19 mouse cellular contexts compared by ENCODE assay signal in the genomic region with DNA sequence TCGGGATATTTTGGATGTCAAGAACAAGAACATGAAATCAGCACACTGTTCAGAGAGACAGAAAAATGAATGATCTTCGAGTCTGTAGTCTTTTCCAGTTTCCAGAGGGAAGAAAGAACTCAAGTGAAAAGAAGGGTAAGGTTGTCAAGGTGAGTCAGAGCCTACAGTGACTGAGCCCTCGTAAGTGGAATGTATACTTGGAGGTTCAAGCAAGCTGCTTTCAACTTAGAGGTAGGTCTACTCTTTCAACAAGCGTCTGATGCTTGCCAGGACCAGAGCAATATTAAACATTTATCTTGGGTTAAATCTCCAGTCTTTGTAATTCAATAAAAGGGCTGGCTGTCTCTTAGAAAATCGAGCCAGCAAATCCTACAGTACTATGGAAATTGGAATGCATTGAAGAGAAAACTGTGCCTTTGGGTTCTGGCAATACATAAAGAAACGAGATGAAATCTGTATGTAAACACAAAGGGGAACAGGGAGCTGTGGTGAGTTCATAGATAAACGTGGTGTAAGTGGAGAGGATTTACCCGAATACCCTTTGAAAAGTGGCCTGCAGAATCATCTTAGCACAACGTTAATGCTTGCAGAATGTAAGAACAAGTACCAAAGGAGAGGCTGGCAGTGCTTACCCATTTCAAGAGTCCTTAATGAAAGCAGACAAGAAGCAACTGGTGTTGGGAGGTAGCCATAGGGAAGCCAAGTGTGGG.
DNase-seq lines count a peak whose midpoint lies in the region; ATAC-seq and TF ChIP-seq lines count a peak whose summit lies in the region.
"Had no signal": no experiment of that assay in that cellular context is flagged by ENCODE, and none has a peak within 500 bp of the region (broad histone marks: within the 10 kb centered on the region; RNA-seq: fewer than 3 reads in every experiment).

No protein-coding gene starts in this region.

- no peaks in the 10 kb centered on the region for H3K36me3 ChIP-seq in heart, embryonic 12.5 days
- H3K36me3 ChIP-seq in midbrain, embryonic 14.5 days (ENCODE audit: control insufficient read depth, insufficient read depth, low read length): no peaks in the 10 kb centered on the region
- H3K36me3 ChIP-seq in midbrain, embryonic 10.5 days: no peaks in the 10 kb centered on the region
- H3K36me3 ChIP-seq: forebrain, embryonic 15.5 days; hindbrain, embryonic 12.5 days; liver, embryonic 15.5 days had no signal

- 47% methylated on average over 9 of the region's 9 CpGs for WGBS in heart, embryonic 12.5 days
- WGBS in midbrain, embryonic 14.5 days: 58% methylated on average over 9 of the region's 9 CpGs
- WGBS in midbrain, embryonic 10.5 days: 69% methylated on average over 9 of the region's 9 CpGs

- peak overlapping the region; percentile 28; the same call in 1 of the 2 replicates for H3K27ac ChIP-seq in heart, embryonic 12.5 days (ENCODE audit: poor library complexity, severe bottlenecking)
- H3K27ac ChIP-seq in midbrain, embryonic 14.5 days (replicated peaks; ENCODE audit: low read depth, low read length): no peak overlapping the region
- no peak overlapping the region for H3K27ac ChIP-seq in midbrain, embryonic 10.5 days (replicated peaks)
- H3K27ac ChIP-seq in left cerebral cortex, adult 2 months: no peak overlapping the region
- H3K27ac ChIP-seq: forebrain, embryonic 15.5 days; gastrocnemius, adult 2 months; hindbrain, embryonic 12.5 days; liver, embryonic 15.5 days had no signal

- intact Hi-C loops in left cerebral cortex, adult 2 months (cut with DNase I): no loop called here

- no peak for TF ChIP-seq CTCF in left cerebral cortex, adult 2 months (IDR thresholded peaks at IDR 0.05)

- no peaks in the 10 kb centered on the region for H3K9me3 ChIP-seq in heart, embryonic 12.5 days (replicated peaks)
- no peaks in the 10 kb centered on the region for H3K9me3 ChIP-seq in midbrain, embryonic 14.5 days (ENCODE audit: control insufficient read depth, low read length)
- no peaks in the 10 kb centered on the region for H3K9me3 ChIP-seq in midbrain, embryonic 10.5 days (replicated peaks)
- H3K9me3 ChIP-seq: forebrain, embryonic 15.5 days; hindbrain, embryonic 12.5 days; liver, embryonic 15.5 days had no signal

- H3K4me3 ChIP-seq in heart, embryonic 12.5 days: no peak overlapping the region
- H3K4me3 ChIP-seq in midbrain, embryonic 14.5 days (replicated peaks; ENCODE audit: low read depth, low read length): no peak overlapping the region
- no peak overlapping the region for H3K4me3 ChIP-seq in midbrain, embryonic 10.5 days
- no peak overlapping the region for H3K4me3 ChIP-seq in left cerebral cortex, adult 2 months
- H3K4me3 ChIP-seq: forebrain, embryonic 15.5 days; gastrocnemius, adult 2 months; hindbrain, embryonic 12.5 days; liver, embryonic 15.5 days had no signal

- ATAC-seq in heart, embryonic 12.5 days (ENCODE audit: insufficient number of reproducible peaks, low FRiP score): no peak
- ATAC-seq in midbrain, embryonic 14.5 days (ENCODE audit: low FRiP score, low TSS enrichment): no peak
- ATAC-seq: forebrain, embryonic 15.5 days; Patski had no signal

- no peak for DNase-seq in heart, adult 9 months (ENCODE audit: low spot score in 2 of 2)
- peak; percentile 4 for DNase-seq in midbrain, embryonic 14.5 days
- DNase-seq in midbrain, embryonic 10.5 days (ENCODE audit: low spot score): no peak
- DNase-seq in lung, postnatal 10 days: peak; percentile 16
- no peak for DNase-seq in layer of hippocampus, adult 11-12 months (ENCODE audit: low spot score)
- DNase-seq in neural tube, embryonic 10.5 days (ENCODE audit: extremely low spot score, low spot score): no peak
- no peak for DNase-seq in left cerebral cortex, adult 2 months (ENCODE audit: extremely low spot score in 1 of 2, low spot score in 2 of 2)
- DNase-seq: cerebellum, adult 11-12 months; cerebellum, postnatal 36 days; gastrocnemius, adult 2 months; kidney, adult 11 months; kidney, postnatal 14 days; left cerebral cortex, postnatal 4 days had no signal

- no peaks in the 10 kb centered on the region for H3K27me3 ChIP-seq in heart, embryonic 12.5 days (replicated peaks)
- H3K27me3 ChIP-seq in midbrain, embryonic 14.5 days (ENCODE audit: control insufficient read depth, insufficient read depth, low read length): no peaks in the 10 kb centered on the region
- no peaks in the 10 kb centered on the region for H3K27me3 ChIP-seq in midbrain, embryonic 10.5 days (ENCODE audit: low read depth, poor library complexity, severe bottlenecking)
- H3K27me3 ChIP-seq: forebrain, embryonic 15.5 days; hindbrain, embryonic 12.5 days; liver, embryonic 15.5 days; Patski had no signal

- H3K4me2 ChIP-seq in heart, embryonic 12.5 days: no peak overlapping the region
- no peak overlapping the region for H3K4me2 ChIP-seq in midbrain, embryonic 14.5 days (ENCODE audit: low read length)
- H3K4me2 ChIP-seq: forebrain, embryonic 15.5 days; heart, embryonic 11.5 days; hindbrain, embryonic 12.5 days; liver, embryonic 15.5 days had no signal

- H3K9ac ChIP-seq in heart, embryonic 12.5 days: no peak overlapping the region
- H3K9ac ChIP-seq in midbrain, embryonic 14.5 days (replicated peaks; ENCODE audit: low read length): no peak overlapping the region
- H3K9ac ChIP-seq: forebrain, embryonic 15.5 days; hindbrain, embryonic 12.5 days; liver, embryonic 15.5 days had no signal

- H3K4me1 ChIP-seq in heart, embryonic 12.5 days (replicated peaks): no peaks in the 10 kb centered on the region
- H3K4me1 ChIP-seq in midbrain, embryonic 14.5 days (ENCODE audit: control insufficient read depth, insufficient read depth, low read length): no peaks in the 10 kb centered on the region
- no peaks in the 10 kb centered on the region for H3K4me1 ChIP-seq in midbrain, embryonic 10.5 days
- H3K4me1 ChIP-seq: forebrain, embryonic 15.5 days; hindbrain, embryonic 12.5 days; liver, embryonic 15.5 days had no signal

Comparison
In these comparisons a context has a peak if more than half of its experiments do, and no peak if none do; other contexts are left out.
1. DNase-seq: peak in midbrain, embryonic 14.5 days (single experiment) and lung, postnatal 10 days (single experiment); none in heart, adult 9 months (0 of 2), midbrain, embryonic 10.5 days (single experiment), layer of hippocampus, adult 11-12 months (single experiment), neural tube, embryonic 10.5 days (single experiment) and left cerebral cortex, adult 2 months (0 of 2).